19 mouse cellular contexts compared by ENCODE assay signal in genomic region chr7:90261902-90262599, GRCm38 (mm10). TPM values are rescaled to one million over a fixed set of nuclear protein-coding genes. Genes with fewer than 3 reads are reported as not detected.
DNase-seq lines count a peak whose midpoint lies in the region; ATAC-seq and TF ChIP-seq lines count a peak whose summit lies in the region.
"Had no signal": no experiment of that assay in that cellular context is flagged by ENCODE, and none has a peak within 500 bp of the region (broad histone marks: within the 10 kb centered on the region; RNA-seq: fewer than 3 reads in every experiment).

No protein-coding gene starts in this region.

- H3K27me3 ChIP-seq in neural tube, embryonic 11.5 days (ENCODE audit: control insufficient read depth, insufficient read depth, low read length) = no peaks in the 10 kb centered on the region
- H3K27me3 ChIP-seq in hindbrain, embryonic 11.5 days (ENCODE audit: control insufficient read depth, insufficient read depth, low read length) = no peaks in the 10 kb centered on the region
- H3K27me3 ChIP-seq in midbrain, embryonic 13.5 days = no peaks in the 10 kb centered on the region
- H3K27me3 ChIP-seq: kidney, embryonic 15.5 days; liver, embryonic 12.5 days had no signal

- TF ChIP-seq CTCF in left cerebral cortex, adult 2 months (IDR thresholded peaks at IDR 0.05) = no peak

- DNase-seq in neural tube, embryonic 11.5 days (ENCODE audit: low spot score) = no peak
- no peak for DNase-seq in neural tube, embryonic 10.5 days (ENCODE audit: extremely low spot score, low spot score)
- DNase-seq in hindbrain, embryonic 11.5 days (ENCODE audit: low spot score) = peak; percentile 40
- DNase-seq in retina, postnatal 1 day = peak; percentile 60
- no peak for DNase-seq in left cerebral cortex, adult 2 months (ENCODE audit: extremely low spot score in 1 of 2, low spot score in 2 of 2)
- no peak for DNase-seq in heart, adult 8-10 months (ENCODE audit: low spot score)
- no peak for DNase-seq in left cerebral cortex, adult 11 months (ENCODE audit: low spot score)
- DNase-seq: cerebellum, adult 18-20 months; gastrocnemius, postnatal 10 days; lung, postnatal 10 days had no signal

- H3K4me2 ChIP-seq in neural tube, embryonic 11.5 days (ENCODE audit: low read depth) = peak overlapping the region; percentile 12; the same call in 1 of the 2 replicates
- H3K4me2 ChIP-seq in hindbrain, embryonic 11.5 days (replicated peaks; ENCODE audit: low read depth, low read length) = no peak overlapping the region; the same call in 1 of the 2 replicates
- H3K4me2 ChIP-seq in midbrain, embryonic 13.5 days (replicated peaks) = peak overlapping the region; percentile 36
- H3K4me2 ChIP-seq: kidney, embryonic 15.5 days; liver, embryonic 12.5 days had no signal

- WGBS in neural tube, embryonic 11.5 days = 27% methylated on average over 7 of the region's 7 CpGs
- 29% methylated on average over 7 of the region's 7 CpGs for WGBS in hindbrain, embryonic 11.5 days
- 16% methylated on average over 7 of the region's 7 CpGs for WGBS in midbrain, embryonic 13.5 days

- no peaks in the 10 kb centered on the region for H3K36me3 ChIP-seq in neural tube, embryonic 11.5 days (ENCODE audit: control insufficient read depth, insufficient read depth, low read length)
- H3K36me3 ChIP-seq in hindbrain, embryonic 11.5 days (ENCODE audit: control insufficient read depth, insufficient read depth, low read length) = no peaks in the 10 kb centered on the region
- no peaks in the 10 kb centered on the region for H3K36me3 ChIP-seq in midbrain, embryonic 13.5 days
- H3K36me3 ChIP-seq: kidney, embryonic 15.5 days; liver, embryonic 12.5 days had no signal

- peaks cover 4% of the 10 kb centered on the region; the same call in 1 of the 2 replicates for H3K4me1 ChIP-seq in neural tube, embryonic 11.5 days (ENCODE audit: control insufficient read depth, insufficient read depth, low read length)
- no peaks in the 10 kb centered on the region for H3K4me1 ChIP-seq in hindbrain, embryonic 11.5 days (replicated peaks; ENCODE audit: control insufficient read depth, insufficient read depth, low read length)
- H3K4me1 ChIP-seq in midbrain, embryonic 13.5 days (replicated peaks) = peaks cover 20% of the 10 kb centered on the region

- no peak overlapping the region for H3K4me3 ChIP-seq in neural tube, embryonic 11.5 days (ENCODE audit: low read depth, low read length)
- H3K4me3 ChIP-seq in hindbrain, embryonic 11.5 days (ENCODE audit: low read depth, low read length) = no peak overlapping the region
- H3K4me3 ChIP-seq in midbrain, embryonic 13.5 days (replicated peaks) = no peak overlapping the region; the same call in 1 of the 2 replicates
- H3K4me3 ChIP-seq in left cerebral cortex, adult 2 months = no peak overlapping the region
- H3K4me3 ChIP-seq: kidney, embryonic 15.5 days; liver, embryonic 12.5 days had no signal

- ATAC-seq in neural tube, embryonic 11.5 days (ENCODE audit: insufficient read depth, low FRiP score, low TSS enrichment) = peak; percentile 58; the same call in 1 of the 2 replicates
- ATAC-seq in hindbrain, embryonic 11.5 days (ENCODE audit: low FRiP score) = peak; percentile 73
- peak; percentile 80 for ATAC-seq in midbrain, embryonic 13.5 days
- ATAC-seq: liver, embryonic 12.5 days had no signal

- intact Hi-C loops in left cerebral cortex, adult 2 months (cut with DNase I) = loop anchor here (10.0 kb wide), 1 partner anchor 107 kb away; no protein-coding TSS in a partner anchor

- no peaks in the 10 kb centered on the region for H3K9me3 ChIP-seq in neural tube, embryonic 11.5 days (ENCODE audit: control insufficient read depth, low read length)
- H3K9me3 ChIP-seq in hindbrain, embryonic 11.5 days (ENCODE audit: control insufficient read depth, low read length) = no peaks in the 10 kb centered on the region
- no peaks in the 10 kb centered on the region for H3K9me3 ChIP-seq in midbrain, embryonic 13.5 days
- H3K9me3 ChIP-seq: kidney, embryonic 15.5 days; liver, embryonic 12.5 days had no signal

- no peak overlapping the region for H3K27ac ChIP-seq in neural tube, embryonic 11.5 days (ENCODE audit: low read depth, low read length)
- H3K27ac ChIP-seq in hindbrain, embryonic 11.5 days (ENCODE audit: low read depth, low read length) = no peak overlapping the region
- H3K27ac ChIP-seq in midbrain, embryonic 13.5 days = peak overlapping the region; percentile 65
- H3K27ac ChIP-seq in left cerebral cortex, adult 2 months = no peak overlapping the region
- H3K27ac ChIP-seq: kidney, embryonic 15.5 days; liver, embryonic 12.5 days had no signal

- no peak overlapping the region for H3K9ac ChIP-seq in neural tube, embryonic 11.5 days (ENCODE audit: low read length)
- 0 out of 2 replicates have a peak overlapping the region, but pooled peaks have one; percentile 8 for H3K9ac ChIP-seq in hindbrain, embryonic 11.5 days (ENCODE audit: low read depth, low read length)
- no peak overlapping the region for H3K9ac ChIP-seq in midbrain, embryonic 13.5 days (replicated peaks)
- H3K9ac ChIP-seq: kidney, embryonic 15.5 days; liver, embryonic 12.5 days had no signal

RNA-seq across cellular contexts. Expression of gene Ccdc83, which starts 3.5 kb away (rescaled TPM):
- polyA plus RNA-seq in neural tube, embryonic 11.5 days (2014; fragmentation: Nextera tagmentation; extraction: Ambion mirVana) = not detected in 2 replicates
- polyA plus RNA-seq in hindbrain, embryonic 11.5 days (2014; fragmentation: Nextera tagmentation; extraction: Ambion mirVana) = not detected in 2 replicates
- polyA plus RNA-seq in midbrain, embryonic 13.5 days (2015; fragmentation: Nextera tagmentation; extraction: Ambion mirVana) = not detected in 2 replicates
- total RNA-seq in left cerebral cortex, adult 2 months (2021) = not detected
- under 1 TPM in 1 of 4 experiments, not detected in 3; 0.37 TPM for total RNA-seq in heart, adult 8-10 months (2022)
- total RNA-seq: adrenal gland, postnatal 4 days; left cerebral cortex, postnatal 14 days; MEL had no signal
- polyA plus RNA-seq: C2C12; heart, embryonic 14.5 days; kidney, embryonic 15.5 days; liver, embryonic 12.5 days; stomach, embryonic 14.5 days had no signal

RNA-seq across cellular contexts. Expression of gene Sytl2, which starts 40.0 kb away (rescaled TPM):
- 9.0 and 9.3 TPM in 2 replicates for polyA plus RNA-seq in neural tube, embryonic 11.5 days (2014; fragmentation: Nextera tagmentation; extraction: Ambion mirVana)
- 2.8 and 5.0 TPM in 2 replicates for polyA plus RNA-seq in hindbrain, embryonic 11.5 days (2014; fragmentation: Nextera tagmentation; extraction: Ambion mirVana)
- 2.3 and 2.4 TPM in 2 replicates for polyA plus RNA-seq in midbrain, embryonic 13.5 days (2015; fragmentation: Nextera tagmentation; extraction: Ambion mirVana)
- 10 to 100 TPM; 87.1 to 90.8 TPM for total RNA-seq in left cerebral cortex, adult 2 months (2021)
- total RNA-seq in heart, adult 8-10 months (2022) = 1 to 10 TPM; 1.6 to 2.8 (median 2.2) TPM
- total RNA-seq: MEL had no signal

Comparison
In these comparisons a context has a peak if more than half of its experiments do, and no peak if none do; other contexts are left out.
1. DNase-seq: peak in hindbrain, embryonic 11.5 days (single experiment) and retina, postnatal 1 day (single experiment); none in neural tube, embryonic 11.5 days (single experiment), neural tube, embryonic 10.5 days (single experiment), left cerebral cortex, adult 2 months (0 of 2), heart, adult 8-10 months (single experiment) and left cerebral cortex, adult 11 months (single experiment).
2. Peak in every context shown above with its lines, with median percentiles within 50 percentile points of each other: ATAC-seq.